Mouse (Mus musculus) E14TG2a.4 (cell line): ENCODE measurements at regions not wholly inside any gene's neighbourhood (a gene's known extent, or its start where the extent isn't known, plus 50 kb on each side); places are given as distances from the start of the nearest gene placed in this dataset.

ENCODE experiments used
- H3K27me3 ChIP-seq: 2 replicates; pipeline ENCODE4 v1.6.1; 2014; ENCODE audit warnings: low read length, control low read depth; ENCODE audit not compliant: insufficient read depth
- H3K36me3 ChIP-seq: 2 replicates; pipeline ENCODE4 v1.6.1; 2014; ENCODE audit warnings: low read length, control low read depth; ENCODE audit not compliant: insufficient read depth
- H3K4me1 ChIP-seq: replicated peaks from 2 replicates; pipeline ENCODE4 v1.6.1; 2014; ENCODE audit warnings: low read depth, low read length, control low read depth
- H3K4me3 ChIP-seq: replicated peaks from 2 replicates; pipeline ENCODE4 v1.5.1; 2014; ENCODE audit warnings: mild to moderate bottlenecking, low read length
- H3K9me3 ChIP-seq: 2 replicates; pipeline ENCODE4 v1.6.1; 2014; ENCODE audit warnings: low read length, control low read depth
- CTCF ChIP-seq: conservative IDR thresholded peaks from 2 replicates; pipeline ENCODE4 v1.5.1; 2014; ENCODE audit warnings: low read length
- NANOG ChIP-seq: IDR thresholded peaks from 2 replicates; pipeline ENCODE4 v1.6.1; 2014; ENCODE audit warnings: borderline replicate concordance, low read length, mixed read lengths

GRCm38 (mm10) chrX:126899594-126899993 is 83.9 kb upstream of the 4932411N23Rik start:
- no peaks in the 10 kb centered on the region for H3K27me3 ChIP-seq
- H3K4me3 ChIP-seq: no peak overlapping the region
- TF ChIP-seq NANOG (no peak), CTCF (peak; percentile 11; the same call in 1 of the 2 replicates)
- H3K36me3 ChIP-seq: no peaks in the 10 kb centered on the region
- H3K4me1 ChIP-seq: no peaks in the 10 kb centered on the region
- H3K9me3 ChIP-seq: no peaks in the 10 kb centered on the region
